Mouse (Mus musculus) MEL (cell line): Measurements from ENCODE around the gene Myo18b.

Experiments used
- CTCF ChIP-seq, 3 experiments: IDR thresholded peaks in 2 of 3; conservative IDR thresholded peaks in 1 of 3; 2 replicates each; pipeline ENCODE4 v1.5.1; 2011 to 2012; ENCODE audit warnings: low read length in 3 of 3, low read depth in 2 of 3, mild to moderate bottlenecking in 2 of 3, improper control_type of control experiment in 1 of 3, inconsistent platforms in 1 of 3, mixed read lengths in 1 of 3, moderate library complexity in 1 of 3; ENCODE audit not compliant: control insufficient read depth in 1 of 3, insufficient read depth in 1 of 3, poor library complexity in 1 of 3, severe bottlenecking in 1 of 3
- E2F4 ChIP-seq: IDR thresholded peaks from 2 replicates; pipeline ENCODE4 v1.6.1; 2011; ENCODE audit warnings: low read depth, low read length, improper control_type of control experiment, borderline replicate concordance
- GATA1 ChIP-seq: IDR thresholded peaks from 2 replicates; pipeline ENCODE4 v1.6.1; 2011; ENCODE audit warnings: low read depth, low read length, improper control_type of control experiment
- JUND ChIP-seq: IDR thresholded peaks from 2 replicates; pipeline ENCODE4 v1.6.1; 2011; ENCODE audit warnings: low read depth, mild to moderate bottlenecking, improper control_type of control experiment, low read length
- KAT2A ChIP-seq: conservative IDR thresholded peaks from 2 replicates; pipeline ENCODE4 v1.6.1; 2012; ENCODE audit warnings: low read depth, low read length, improper control_type of control experiment, inconsistent platforms
- MYC ChIP-seq: IDR thresholded peaks from 2 replicates; pipeline ENCODE4 v1.6.1; 2011; ENCODE audit warnings: low read depth, mild to moderate bottlenecking, low read length, improper control_type of control experiment, moderate library complexity
- NRF1 ChIP-seq: IDR thresholded peaks from 2 replicates; pipeline ENCODE4 v1.6.1; 2014; ENCODE audit warnings: low read depth, mild to moderate bottlenecking, inconsistent platforms, low read length, improper control_type of control experiment, moderate library complexity; ENCODE audit not compliant: poor library complexity, insufficient read depth, severe bottlenecking
- POLR2A ChIP-seq, 2 experiments: IDR thresholded peaks; 2 replicates each; pipeline ENCODE4 v1.6.1; 2011 to 2012; ENCODE audit warnings: low read length in 2 of 2, mild to moderate bottlenecking in 2 of 2, control low read depth in 1 of 2, improper control_type of control experiment in 1 of 2, low read depth in 1 of 2, moderate library complexity in 1 of 2; ENCODE audit not compliant: control insufficient read depth in 1 of 2, insufficient read depth in 1 of 2, poor library complexity in 1 of 2
- POLR2AphosphoS5 ChIP-seq: IDR thresholded peaks from 2 replicates; pipeline ENCODE4 v1.6.1; 2012; ENCODE audit warnings: low read depth, borderline replicate concordance, mild to moderate bottlenecking, inconsistent platforms, low read length, moderate library complexity, mixed read lengths
- USF1 ChIP-seq: IDR thresholded peaks from 2 replicates; pipeline ENCODE4 v1.6.1; 2014; ENCODE audit warnings: low read depth, mild to moderate bottlenecking, inconsistent platforms, low read length, improper control_type of control experiment, moderate library complexity
- ZC3H11A ChIP-seq: IDR thresholded peaks from 2 replicates; pipeline ENCODE4 v1.6.1; 2012; ENCODE audit warnings: low read depth, mild to moderate bottlenecking, inconsistent platforms, low read length, improper control_type of control experiment

- no peak for TF ChIP-seq CTCF (IDR thresholded peaks at IDR 0.05 in 2 of 3, conservative IDR thresholded peaks at IDR 0.05 in 1 of 3; ENCODE audit: control insufficient read depth in 1 of 3, insufficient read depth in 1 of 3, low read depth in 2 of 3, low read length in 3 of 3, poor library complexity in 1 of 3, severe bottlenecking in 1 of 3)
- no peak for TF ChIP-seq MYC
- no peak for TF ChIP-seq USF1
- no peak for TF ChIP-seq POLR2AphosphoS5
- no peak for TF ChIP-seq KAT2A
- TF ChIP-seq E2F4: no peak
- TF ChIP-seq GATA1: no peak
- TF ChIP-seq ZC3H11A: no peak
- no peak for TF ChIP-seq NRF1
- TF ChIP-seq POLR2A (IDR thresholded peaks at IDR 0.05; ENCODE audit: control insufficient read depth in 1 of 2, insufficient read depth in 1 of 2, low read depth in 1 of 2, low read length in 2 of 2, poor library complexity in 1 of 2): no peak
- TF ChIP-seq JUND: no peak
Observed at GRCm38 (mm10) chr5:112908169-112908614, 12.0 kb upstream of the Myo18b start.
